Mouse (Mus musculus) lung, postnatal 0 days (tissue): Measurements from ENCODE around the gene Moap1. TPM values are rescaled to one million over a fixed set of nuclear protein-coding genes. Genes with fewer than 3 reads are reported as not detected.
A peak's percentile ranks its signal among the peaks of the same experiment; 100 is the strongest.

Experiments
- ATAC-seq: fragments of 200-750 bp; cut with Nextera tagmentation; 2 replicates; pipeline ENCODE4 v1.8.0; 2017; ENCODE audit warnings: moderate library complexity
- DNase-seq: peaks from one replicate; pipeline ENCODE4 v3.0.0-alpha.2; 2016; ENCODE audit warnings: low spot score
- H3K27ac ChIP-seq: fragments of 300-500 bp; sonication (generic); 2 replicates; pipeline ENCODE4 v1.5.1; 2014; ENCODE audit warnings: antibody characterized with exemption, mild to moderate bottlenecking, low read length, mixed read lengths
- H3K27me3 ChIP-seq: fragments of 300-500 bp; sonication (generic); replicated peaks from 2 replicates; pipeline ENCODE4 v1.6.1; 2014; ENCODE audit warnings: low read length, mixed read lengths; ENCODE audit not compliant: insufficient read depth
- H3K36me3 ChIP-seq: fragments of 300-500 bp; sonication (generic); 2 replicates; pipeline ENCODE4 v1.6.1; 2014; ENCODE audit warnings: low read length, mixed read lengths; ENCODE audit not compliant: insufficient read depth
- H3K4me1 ChIP-seq: fragments of 300-500 bp; sonication (generic); 2 replicates; pipeline ENCODE4 v1.6.1; 2014; ENCODE audit warnings: antibody characterized with exemption, low read depth, low read length, mixed read lengths; ENCODE audit not compliant: insufficient read depth
- H3K4me2 ChIP-seq: fragments of 300-500 bp; sonication (generic); replicated peaks from 2 replicates; pipeline ENCODE4 v1.6.1; 2014; ENCODE audit warnings: low read depth, mild to moderate bottlenecking, low read length, moderate library complexity, mixed read lengths
- H3K4me3 ChIP-seq: fragments of 300-500 bp; sonication (generic); 2 replicates; pipeline ENCODE4 v1.5.1; 2014; ENCODE audit warnings: low read depth, low read length
- H3K9ac ChIP-seq: fragments of 300-500 bp; sonication (generic); replicated peaks from 2 replicates; pipeline ENCODE4 v1.6.1; 2014; ENCODE audit warnings: low read depth, mild to moderate bottlenecking
- H3K9me3 ChIP-seq: fragments of 300-500 bp; sonication (generic); 2 replicates; pipeline ENCODE4 v1.6.1; 2016; ENCODE audit warnings: low read length, mixed read lengths
- CTCF ChIP-seq: IDR thresholded peaks from 2 replicates; pipeline ENCODE4 v1.5.1; 2016; ENCODE audit warnings: antibody characterized with exemption, mild to moderate bottlenecking
- EP300 ChIP-seq: IDR thresholded peaks from 2 replicates; pipeline ENCODE4 v1.6.1; 2016; ENCODE audit warnings: antibody characterized with exemption, mild to moderate bottlenecking, control low read depth
- WGBS: fragments of 180-500 bp; shearing (Covaris S2); extraction: QIAGEN DNeasy Blood & Tissue Kit; methylation state at CpG from one replicate; pipeline ENCODE4 v1.1.7; 2014; 5-methylcytosine and 5-hydroxymethylcytosine counted together
- polyA plus RNA-seq: library from polyadenylated mRNA; unstranded; fragments of >200 nt; fragmentation: Nextera tagmentation; extraction: Ambion mirVana; gene quantifications from 2 replicates; pipeline ENCODE4 v1.2.1, GENCODE M21; 2015

Moap1 gene
- polyA plus RNA-seq, 1 experiment from 2014 or later = 9.7 TPM

DNA sequence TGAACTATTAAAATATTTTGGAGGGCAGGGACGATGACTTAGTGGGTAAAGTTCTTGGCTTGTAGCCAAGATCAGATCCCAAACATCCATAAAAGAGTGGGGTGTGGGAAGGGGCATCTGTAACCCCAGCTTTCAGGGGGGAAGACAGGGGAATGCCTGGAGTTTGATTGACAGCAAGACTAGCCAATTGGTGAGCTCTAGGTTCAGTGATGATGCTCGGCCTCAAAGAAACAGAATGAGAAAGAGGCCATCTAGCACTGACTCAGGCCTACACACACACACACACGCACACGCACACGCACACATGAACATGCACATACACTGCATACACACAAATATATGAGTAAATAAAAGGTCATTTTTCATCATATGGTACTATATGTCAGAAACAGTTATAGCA lies 33.6 kb downstream of the Moap1 start:
- no peak overlapping the region for H3K4me3 ChIP-seq
- 79% methylated on average over 5 of the region's 5 CpGs for WGBS
- no peak overlapping the region for H3K27ac ChIP-seq
- no peak for ATAC-seq
- DNase-seq = no peak
- no peak overlapping the region for H3K9ac ChIP-seq
- no peaks in the 10 kb centered on the region for H3K36me3 ChIP-seq
- no peak overlapping the region for H3K4me2 ChIP-seq
- H3K4me1 ChIP-seq = peaks cover 7% of the 10 kb centered on the region; the same call in 1 of the 2 replicates
- TF ChIP-seq EP300 = no peak
- TF ChIP-seq CTCF = no peak
- H3K27me3 ChIP-seq = no peaks in the 10 kb centered on the region
- H3K9me3 ChIP-seq = no peaks in the 10 kb centered on the region

GRCm38 (mm10) chr12:102708220-102708619 lies 35.2 kb downstream of the Moap1 start:
- Histone ChIP-seq H3K27ac (no peak overlapping the region), H3K4me1 (peaks cover 15% of the 10 kb centered on the region; the same call in 1 of the 2 replicates), H3K4me3 (no peak overlapping the region), H3K9ac (no peak overlapping the region), H3K9me3 (no peaks in the 10 kb centered on the region), H3K36me3 (no peaks in the 10 kb centered on the region), H3K27me3 (no peaks in the 10 kb centered on the region), H3K4me2 (no peak overlapping the region)
- DNase-seq (no peak), ATAC-seq (no peak)
- WGBS = 62% methylated on average over 11 of the region's 11 CpGs
- TF ChIP-seq CTCF = peak; percentile 56
- TF ChIP-seq EP300 = no peak

DNA sequence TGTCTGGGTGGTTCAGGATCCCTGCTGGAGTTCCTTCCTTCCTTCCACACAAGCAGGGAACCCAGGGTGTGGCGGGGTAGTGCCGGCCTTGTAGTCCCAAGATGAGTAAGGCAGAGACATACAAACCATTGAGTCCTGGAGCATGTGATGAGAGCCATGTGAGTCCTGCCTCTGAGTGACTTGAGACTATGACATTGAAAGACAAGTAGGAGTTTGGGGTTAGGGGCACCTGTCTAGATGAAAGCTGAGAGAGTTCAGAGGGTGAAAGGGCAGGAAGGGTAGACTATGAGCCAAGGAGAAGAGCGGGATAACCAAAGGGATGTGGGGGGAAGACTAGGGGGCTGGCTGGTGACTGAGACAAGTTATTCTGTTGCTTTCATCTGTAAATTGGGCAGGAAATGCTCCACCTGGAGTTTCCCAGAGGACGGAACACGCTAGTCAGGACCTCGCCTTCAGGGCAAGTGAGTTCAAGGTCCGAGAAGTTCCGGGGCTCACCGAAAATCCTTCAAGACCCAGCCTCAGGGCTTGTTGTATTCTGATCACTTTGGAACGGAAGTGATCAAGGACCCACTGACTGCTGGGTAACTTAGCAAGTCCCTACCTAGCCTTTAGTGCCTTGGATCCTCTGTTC lies 36.5 kb downstream of the Moap1 start:
- no peak for ATAC-seq
- 84% methylated on average over 10 of the region's 10 CpGs for WGBS
- H3K4me2 ChIP-seq = no peak overlapping the region

GRCm38 (mm10) chr12:102705906-102706640 lies 37.4 kb downstream of the Moap1 start:
- Histone ChIP-seq H3K4me3 (no peak overlapping the region), H3K9me3 (no peaks in the 10 kb centered on the region), H3K4me2 (no peak overlapping the region; the same call in 1 of the 2 replicates), H3K4me1 (peaks cover 27% of the 10 kb centered on the region; the same call in 1 of the 2 replicates), H3K27ac (no peak overlapping the region), H3K27me3 (no peaks in the 10 kb centered on the region), H3K9ac (no peak overlapping the region), H3K36me3 (no peaks in the 10 kb centered on the region)
- ATAC-seq (no peak), DNase-seq (no peak)
- TF ChIP-seq CTCF (no peak), EP300 (no peak)
- WGBS = 48% methylated on average over 6 of the region's 6 CpGs

More for the DNA sequence above, 36.5 kb downstream of the Moap1 start:
- TF ChIP-seq CTCF = no peak
- TF ChIP-seq EP300 = no peak
- no peaks in the 10 kb centered on the region for H3K9me3 ChIP-seq
- H3K4me3 ChIP-seq = no peak overlapping the region
- H3K27me3 ChIP-seq = no peaks in the 10 kb centered on the region
- no peak for DNase-seq
- H3K4me1 ChIP-seq = peaks cover 27% of the 10 kb centered on the region; the same call in 1 of the 2 replicates
- no peak overlapping the region for H3K27ac ChIP-seq
- H3K9ac ChIP-seq = no peak overlapping the region
- H3K36me3 ChIP-seq = no peaks in the 10 kb centered on the region

DNA sequence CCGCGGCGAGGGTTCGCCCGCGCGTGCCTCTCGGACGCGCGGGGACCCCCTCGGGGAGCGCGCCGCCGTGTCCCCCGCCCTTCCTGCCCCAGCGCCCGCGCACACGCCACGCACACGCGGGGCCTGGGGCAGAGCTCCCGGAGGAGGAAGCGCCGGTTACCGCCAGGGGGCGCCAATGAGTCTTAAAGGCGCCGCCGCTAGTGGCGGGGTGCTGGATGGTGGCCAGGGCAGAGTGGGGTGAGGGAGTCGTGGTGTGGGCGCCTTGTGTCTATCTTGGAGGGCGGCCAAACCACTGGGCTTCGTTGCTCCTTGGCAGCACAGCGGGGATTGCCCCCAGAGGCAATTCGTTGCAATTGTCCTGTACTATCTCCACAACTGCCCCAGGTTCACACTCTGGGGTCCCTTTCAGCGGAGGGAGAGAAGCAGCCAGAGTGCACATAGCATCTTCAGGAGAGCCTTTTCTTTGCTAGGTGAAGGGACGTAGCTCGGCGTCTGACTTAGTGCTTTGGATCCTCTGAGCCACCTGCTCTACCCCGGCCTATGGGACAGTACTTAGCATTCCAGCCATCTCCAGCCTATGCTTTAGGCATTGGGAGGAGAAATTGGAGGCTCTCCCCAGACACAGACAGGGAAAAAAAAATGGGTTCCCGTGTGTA lies 38.1 kb downstream of the Moap1 start:
- DNase-seq (peak; percentile 88), ATAC-seq (peak; percentile 84)
- Histone ChIP-seq H3K36me3 (no peaks in the 10 kb centered on the region), H3K27ac (peak overlapping the region; percentile 92), H3K4me2 (peak overlapping the region; percentile 99), H3K4me1 (peaks cover 27% of the 10 kb centered on the region; the same call in 1 of the 2 replicates), H3K9me3 (no peaks in the 10 kb centered on the region), H3K9ac (peak overlapping the region; percentile 76), H3K27me3 (no peaks in the 10 kb centered on the region), H3K4me3 (peak overlapping the region; percentile 79)
- WGBS = 3% methylated on average over 41 of the region's 45 CpGs
- TF ChIP-seq CTCF (peak; percentile 88), EP300 (no peak)
